Mouse (Mus musculus) liver, adult (tissue): ENCODE results near the gene Cdk4.
A peak's percentile ranks its signal among the peaks of the same experiment; 100 is the strongest.

Experiments used
- GATA4 ChIP-seq: IDR thresholded peaks from 2 replicates; pipeline ENCODE4 v1.6.1; 2014; ENCODE audit warnings: mild to moderate bottlenecking, low read length; ENCODE audit not compliant: insufficient replicate concordance

Cdk4 gene

GRCm38 (mm10) chr10:127063913-127064870 lies 858 bp downstream of the Cdk4 start:
- no peak for TF ChIP-seq GATA4

- TF ChIP-seq GATA4, result no peak; the same call in 1 of the 2 replicates
Observed at GRCm38 (mm10) chr10:127065981-127066380, 2.6 kb downstream of the Cdk4 start.

- TF ChIP-seq GATA4, result no peak
Observed at GRCm38 (mm10) chr10:127066519-127067018, 3.2 kb downstream of the Cdk4 start.

- TF ChIP-seq GATA4, result no peak
Observed at GRCm38 (mm10) chr10:127068360-127069038, 5.2 kb downstream of the Cdk4 start.

- TF ChIP-seq GATA4, result no peak
Observed at GRCm38 (mm10) chr10:127069281-127070189, 6.2 kb downstream of the Cdk4 start.

- TF ChIP-seq GATA4, result no peak; the same call in 1 of the 2 replicates
Observed at GRCm38 (mm10) chr10:127070190-127071121, 7.1 kb downstream of the Cdk4 start, which contains the start of gene Tspan31. Tspan31 (minus strand) TSS chr10:127070264.

DNA sequence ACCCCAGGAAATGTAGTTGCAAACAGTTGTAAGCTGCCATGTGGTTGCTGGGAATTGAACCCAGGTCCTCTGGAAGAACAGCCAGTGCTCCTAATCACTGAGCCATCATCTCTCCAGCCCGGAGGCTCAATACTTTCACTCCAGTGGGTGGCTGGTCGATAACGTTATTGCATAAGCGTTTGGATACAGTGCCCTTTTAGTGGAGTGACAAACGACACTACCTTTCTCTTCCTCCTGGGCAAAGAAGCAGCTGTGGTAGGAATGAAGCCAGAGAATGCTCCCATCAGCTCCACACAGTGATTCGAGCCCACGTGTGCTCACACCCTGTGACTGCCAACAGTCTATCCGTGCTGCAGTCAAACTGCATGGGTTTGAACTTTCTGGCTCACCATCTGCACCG lies 7.9 kb downstream of the Cdk4 start:
- 0 out of 2 replicates have a peak, but pooled peaks have one; percentile 10 for TF ChIP-seq GATA4

DNA sequence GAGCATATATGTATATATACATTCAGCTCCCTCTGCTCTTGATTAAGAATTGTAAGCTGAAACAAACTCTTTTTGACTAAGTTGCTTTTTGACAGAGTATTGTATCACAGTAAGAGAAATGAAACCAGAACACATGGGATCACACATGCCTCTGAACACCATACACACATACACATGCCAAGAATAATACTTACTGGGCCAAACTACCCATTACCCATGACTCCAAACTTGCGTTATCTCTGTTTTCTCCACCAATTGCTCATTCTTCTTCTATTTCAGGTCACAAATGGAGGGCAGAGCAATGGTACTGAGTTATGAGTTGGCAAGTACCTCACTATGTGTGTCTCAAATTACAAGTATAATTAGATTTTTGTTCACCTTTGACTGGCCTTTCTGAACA lies 10.6 kb downstream of the Cdk4 start:
- TF ChIP-seq GATA4, result no peak

DNA sequence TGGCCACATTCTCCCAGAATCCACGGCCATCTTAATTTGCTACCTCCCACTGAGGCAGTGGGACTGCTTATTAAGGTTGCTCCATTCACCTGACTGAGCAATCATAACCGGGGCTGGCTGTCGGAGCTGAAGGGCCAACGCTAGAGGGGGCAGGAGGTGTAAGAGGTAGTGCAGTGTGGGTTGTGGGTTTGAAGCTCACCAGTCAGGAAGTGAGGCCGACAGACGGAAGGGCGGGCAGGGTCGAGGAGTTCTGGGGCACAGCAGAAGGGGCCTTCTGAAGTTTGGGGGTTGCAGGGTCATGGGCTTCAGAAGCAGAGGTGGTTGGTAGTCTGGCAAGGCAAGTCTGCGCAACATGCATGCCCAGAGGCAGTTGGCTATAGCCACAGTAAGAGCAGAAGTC lies 11.7 kb downstream of the Cdk4 start, which contains the start of gene Agap2:
Agap2 (plus strand) TSS at position 205 of the 400 bp plus-strand sequence.
- TF ChIP-seq GATA4, result no peak

DNA sequence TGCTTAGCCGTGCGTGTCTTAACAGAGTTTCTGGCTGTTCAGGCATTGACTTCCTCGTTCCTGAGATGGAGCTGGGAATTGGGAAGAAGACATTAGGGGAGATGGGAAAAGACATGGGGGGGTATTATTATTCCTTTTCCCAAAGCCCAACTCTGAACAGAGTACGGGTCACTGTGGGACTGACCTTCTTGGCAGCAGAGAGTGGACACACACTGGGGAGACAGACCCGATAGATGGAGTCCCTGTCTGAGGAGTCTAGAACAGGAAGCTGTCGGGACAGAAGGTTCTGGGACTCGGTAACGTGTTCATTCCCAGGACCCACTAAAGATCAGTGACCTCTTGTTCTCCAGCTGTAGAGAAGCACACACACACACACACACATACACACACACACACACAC lies 12.3 kb downstream of the Cdk4 start:
- TF ChIP-seq GATA4, result no peak

DNA sequence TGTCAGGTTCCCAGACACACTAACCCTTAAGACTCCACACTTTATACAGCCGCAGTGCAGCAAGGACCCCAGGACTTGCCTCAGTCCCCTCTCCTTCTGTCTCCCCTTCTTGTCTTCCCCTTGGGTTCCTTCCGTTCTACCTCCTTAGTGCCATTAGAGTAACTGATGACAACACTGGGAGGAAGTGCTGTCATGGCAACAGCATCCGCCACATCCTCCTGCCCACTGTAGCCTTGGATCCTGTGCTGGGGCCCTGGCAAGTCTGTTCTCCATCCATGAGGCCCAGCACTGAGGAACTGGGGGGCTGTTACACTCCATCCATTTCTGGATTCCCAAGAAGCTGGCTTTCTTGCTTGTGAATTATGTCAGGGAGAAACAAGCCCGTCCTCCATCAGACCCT lies 12.7 kb downstream of the Cdk4 start:
- no peak for TF ChIP-seq GATA4

GRCm38 (mm10) chr10:127077515-127077914 lies 14.2 kb downstream of the Cdk4 start:
- TF ChIP-seq GATA4, result no peak

- TF ChIP-seq GATA4, result no peak
Observed at GRCm38 (mm10) chr10:127078001-127078676, 14.8 kb downstream of the Cdk4 start.
